Mouse (Mus musculus) myocyte (in vitro differentiated cells): ENCODE measurements around the gene Zfp637.

Experiments
- E2F4 ChIP-seq: IDR thresholded peaks from one replicate; pipeline ENCODE4 v1.6.1; 2011; ENCODE audit warnings: mild to moderate bottlenecking, control low read depth, moderate library complexity; ENCODE audit not compliant: insufficient read depth
- MAX ChIP-seq: IDR thresholded peaks from one replicate; pipeline ENCODE4 v1.6.1; 2011; ENCODE audit warnings: low read depth, mild to moderate bottlenecking, control low read depth
- MYOD1 ChIP-seq, 3 experiments: IDR thresholded peaks; one replicate each; pipeline ENCODE4 v1.6.1; 2011; ENCODE audit warnings: control low read depth in 2 of 3, low read depth in 2 of 3, mild to moderate bottlenecking in 2 of 3, moderate library complexity in 1 of 3; ENCODE audit not compliant: insufficient read length in 2 of 3, control insufficient read depth in 1 of 3
- MYOG ChIP-seq, 3 experiments: IDR thresholded peaks; one replicate each; pipeline ENCODE4 v1.6.1; 2011; ENCODE audit warnings: control low read depth in 2 of 3, low read depth in 2 of 3, mild to moderate bottlenecking in 2 of 3; ENCODE audit not compliant: insufficient read length in 2 of 3, control insufficient read depth in 1 of 3, insufficient read depth in 1 of 3
- POLR2A ChIP-seq: IDR thresholded peaks from one replicate; pipeline ENCODE4 v1.6.1; 2011; ENCODE audit warnings: low read depth, mild to moderate bottlenecking, control low read depth, moderate library complexity; ENCODE audit not compliant: insufficient read length
- POLR2AphosphoS2 ChIP-seq: IDR thresholded peaks from one replicate; pipeline ENCODE4 v1.6.1; 2011; ENCODE audit warnings: low read depth, control low read depth; ENCODE audit not compliant: insufficient read length
- REST ChIP-seq: IDR thresholded peaks from one replicate; pipeline ENCODE4 v1.6.1; 2011; ENCODE audit warnings: mild to moderate bottlenecking, control low read depth, moderate library complexity; ENCODE audit not compliant: insufficient read depth, insufficient read length
- TCF3 ChIP-seq: IDR thresholded peaks from one replicate; pipeline ENCODE4 v1.6.1; 2011; ENCODE audit warnings: low read depth, control low read depth; ENCODE audit not compliant: insufficient read length
- USF1 ChIP-seq: IDR thresholded peaks from one replicate; pipeline ENCODE4 v1.6.1; 2011; ENCODE audit warnings: low read depth, mild to moderate bottlenecking, control low read depth, moderate library complexity

DNA sequence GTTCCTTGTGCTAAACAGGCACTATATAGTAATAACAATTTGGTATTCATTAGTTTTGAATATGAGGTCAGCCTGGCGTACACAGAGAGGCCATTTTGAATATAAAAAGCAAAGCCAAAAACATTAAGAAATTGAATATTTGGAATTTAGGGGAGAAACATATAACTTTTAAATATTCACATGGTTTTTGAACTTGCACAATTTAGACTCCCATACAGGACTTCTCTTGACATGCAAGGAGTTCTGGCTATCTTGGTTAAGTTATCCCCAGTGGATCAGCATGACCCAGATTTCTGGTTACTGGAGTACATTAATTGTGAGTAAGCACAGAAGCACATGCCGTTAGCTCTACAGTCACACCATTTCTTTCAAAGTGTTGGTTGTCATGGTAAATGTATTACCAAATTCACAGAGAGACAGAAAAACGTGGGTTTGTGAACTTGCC, 39.4 kb downstream of the Zfp637 start:
- TF ChIP-seq POLR2A (no peak), MYOD1 (IDR thresholded peaks at IDR 0.05; ENCODE audit: control insufficient read depth in 1 of 3, insufficient read length in 2 of 3, low read depth in 2 of 3) (no peak), E2F4 (no peak), MAX (no peak), REST (no peak), MYOG (IDR thresholded peaks at IDR 0.05; ENCODE audit: control insufficient read depth in 1 of 3, insufficient read depth in 1 of 3, insufficient read length in 2 of 3, low read depth in 2 of 3) (no peak), TCF3 (no peak), USF1 (no peak), POLR2AphosphoS2 (no peak)
